Mouse (Mus musculus) limb, embryonic 10.5 days (tissue): ENCODE data around the gene Treml4. TPM values are rescaled to one million over a fixed set of nuclear protein-coding genes. Genes with fewer than 3 reads are reported as not detected.

ENCODE experiments used
- DNase-seq: peaks from one replicate; pipeline ENCODE4 v3.0.0-alpha.2; 2017; ENCODE audit warnings: low spot score
- H3K27ac ChIP-seq: fragments of 300-500 bp; sonication (generic); 2 replicates; pipeline ENCODE4 v1.5.1; 2016; ENCODE audit warnings: mild to moderate bottlenecking
- H3K27me3 ChIP-seq: fragments of 300-500 bp; sonication (generic); 2 replicates; pipeline ENCODE4 v1.6.1; 2016; ENCODE audit warnings: low read depth, mild to moderate bottlenecking; ENCODE audit not compliant: poor library complexity, severe bottlenecking
- H3K36me3 ChIP-seq: fragments of 300-500 bp; sonication (generic); 2 replicates; pipeline ENCODE4 v1.6.1; 2016; ENCODE audit warnings: mild to moderate bottlenecking, moderate library complexity
- H3K4me1 ChIP-seq: fragments of 300-500 bp; sonication (generic); 2 replicates; pipeline ENCODE4 v1.6.1; 2016
- H3K4me3 ChIP-seq: fragments of 300-500 bp; sonication (generic); 2 replicates; pipeline ENCODE4 v1.5.1; 2016; ENCODE audit warnings: mild to moderate bottlenecking, moderate library complexity
- H3K9me3 ChIP-seq: fragments of 300-500 bp; sonication (generic); replicated peaks from 2 replicates; pipeline ENCODE4 v1.6.1; 2016; ENCODE audit warnings: mild to moderate bottlenecking
- WGBS: fragments of 180-500 bp; shearing (Covaris S2); methylation state at CpG from one replicate; pipeline ENCODE4 v1.1.7; 2016; 5-methylcytosine and 5-hydroxymethylcytosine counted together
- polyA plus RNA-seq: library from polyadenylated mRNA; unstranded; fragments of >200 nt; fragmentation: Nextera tagmentation; extraction: Ambion mirVana; gene quantifications from 2 replicates; pipeline ENCODE4 v1.2.1, GENCODE M21; 2016

Gene Treml4
- 0.34 TPM in 1 of 2 replicates, not detected in the other for polyA plus RNA-seq

DNA sequence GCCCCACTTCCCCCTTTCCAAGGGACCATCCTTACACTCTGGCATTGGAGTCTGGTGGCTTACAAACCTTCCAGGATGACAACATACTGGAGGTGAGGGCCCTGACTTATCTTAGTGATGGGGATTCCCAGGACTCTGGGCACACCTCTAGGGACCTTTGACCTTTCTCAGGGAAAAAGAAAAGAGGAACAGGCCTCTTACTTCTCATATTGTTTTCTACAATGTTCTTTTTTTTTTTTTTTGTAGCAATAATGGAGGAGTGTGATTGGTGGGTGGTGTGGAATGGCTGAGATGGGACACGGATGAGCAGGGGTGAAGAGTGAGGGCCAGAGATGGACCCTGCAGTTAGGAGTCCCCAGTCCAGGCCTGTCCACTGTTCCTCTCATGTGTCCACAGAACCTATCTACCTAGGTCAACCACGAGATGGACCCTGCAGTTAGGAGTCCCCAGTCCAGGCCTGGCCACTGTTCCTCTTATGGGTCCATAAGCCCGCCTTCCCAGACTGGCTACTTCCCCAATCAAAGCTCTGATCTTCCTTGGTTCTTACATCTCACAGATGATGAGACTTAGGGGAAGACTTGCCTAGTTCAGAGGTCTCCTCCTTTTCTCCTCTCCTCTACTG, at the start of gene Treml4:
Treml4 (plus strand) TSS at position 555 of the 622 bp plus-strand sequence.
- DNase-seq, result no peak
- Histone ChIP-seq H3K4me3 (no peak within 1 kb of the TSS), H3K9me3 (no peaks in the 10 kb centered on the region; the same call in 1 of the 2 replicates), H3K27me3 (no peaks in the 10 kb centered on the region), H3K4me1 (peaks cover 15% of the 10 kb centered on the region), H3K27ac (no peak within 1 kb of the TSS), H3K36me3 (no peaks in the 10 kb centered on the region)
- 94% methylated on average over 3 of the region's 3 CpGs for WGBS

DNA sequence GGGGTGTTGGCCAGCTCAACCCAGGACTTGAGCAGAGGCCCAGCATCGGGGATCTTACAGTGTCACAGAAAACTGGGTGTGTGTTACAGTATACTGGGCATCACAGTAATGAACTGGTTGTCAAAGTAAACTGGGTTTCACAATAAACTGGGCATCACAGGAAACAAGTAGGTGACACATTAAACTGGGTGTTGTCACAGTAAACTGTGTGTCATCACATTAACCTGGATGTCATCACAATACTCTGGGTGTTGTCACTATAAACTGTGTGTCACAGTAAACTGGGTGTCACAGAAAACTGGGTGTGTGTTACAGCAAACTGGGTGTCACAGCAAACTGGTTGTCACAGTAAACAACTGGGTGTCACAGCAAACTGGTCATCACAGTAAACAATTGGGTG, 48.7 kb upstream of the Treml4 start:
- no peaks in the 10 kb centered on the region for H3K9me3 ChIP-seq
- H3K36me3 ChIP-seq, result no peaks in the 10 kb centered on the region
- no peak overlapping the region for H3K4me3 ChIP-seq
- H3K27me3 ChIP-seq, result no peaks in the 10 kb centered on the region
- DNase-seq, result no peak
- 94% methylated on average over 1 of the region's 1 CpGs for whole genome bisulfite sequencing
- H3K4me1 ChIP-seq, result no peaks in the 10 kb centered on the region
- H3K27ac ChIP-seq, result no peak overlapping the region

DNA sequence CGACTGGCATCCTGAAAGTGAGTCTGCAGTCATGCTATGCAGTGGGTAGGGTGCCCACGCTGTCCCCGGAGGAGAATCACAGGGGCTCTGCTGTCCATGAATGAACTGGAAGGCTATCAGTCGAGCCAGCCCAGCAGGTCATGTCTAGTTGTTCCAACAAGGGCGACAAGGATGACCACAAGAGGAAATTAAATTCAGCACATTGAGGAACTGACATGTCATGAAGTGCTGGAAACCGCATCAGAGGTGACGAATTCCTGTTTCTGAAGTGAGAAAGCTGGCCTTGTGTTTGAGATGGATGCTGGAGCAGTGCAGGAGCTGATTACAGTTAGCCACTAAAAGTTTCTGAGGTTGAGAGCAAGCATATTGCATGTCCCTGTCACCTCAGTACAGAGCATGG, 33.4 kb upstream of the Treml4 start:
- no peaks in the 10 kb centered on the region for H3K36me3 ChIP-seq
- no peak overlapping the region for H3K4me3 ChIP-seq
- DNase-seq, result no peak
- WGBS, result 87% methylated on average over 7 of the region's 7 CpGs
- H3K27ac ChIP-seq, result no peak overlapping the region
- no peaks in the 10 kb centered on the region for H3K9me3 ChIP-seq
- H3K4me1 ChIP-seq, result peaks cover 6% of the 10 kb centered on the region; the same call in 1 of the 2 replicates
- H3K27me3 ChIP-seq, result no peaks in the 10 kb centered on the region

DNA sequence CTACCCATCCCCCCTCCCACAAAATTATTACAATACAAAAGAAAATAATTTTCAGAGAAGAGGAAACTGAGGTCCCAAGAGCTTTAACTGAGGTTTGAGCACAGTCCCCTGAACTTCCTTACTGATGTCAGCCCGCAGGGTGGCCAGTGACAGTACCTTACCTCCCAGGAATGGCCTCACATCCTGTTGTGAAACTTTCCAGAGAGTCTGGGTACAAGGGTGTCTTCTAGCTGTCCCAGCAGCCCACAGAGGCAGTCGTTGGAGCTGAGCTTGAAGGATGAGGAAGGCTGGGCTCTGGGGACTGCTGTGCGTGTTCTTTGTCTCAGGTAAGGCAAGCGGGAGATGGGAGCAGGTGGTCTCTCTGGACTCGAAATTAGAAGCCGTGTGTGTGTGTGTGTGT, 31.6 kb upstream of the Treml4 start, which contains the start of gene Trem1:
Trem1 (plus strand) TSS at position 251 of the 400 bp plus-strand sequence.
- peaks cover 7% of the 10 kb centered on the region; the same call in 1 of the 2 replicates for H3K4me1 ChIP-seq
- WGBS, result 79% methylated on average over 6 of the region's 6 CpGs
- no peaks in the 10 kb centered on the region for H3K9me3 ChIP-seq
- DNase-seq, result no peak
- H3K36me3 ChIP-seq, result no peaks in the 10 kb centered on the region
- no peak within 1 kb of the TSS for H3K27ac ChIP-seq
- H3K4me3 ChIP-seq, result no peak within 1 kb of the TSS
- no peaks in the 10 kb centered on the region for H3K27me3 ChIP-seq

DNA sequence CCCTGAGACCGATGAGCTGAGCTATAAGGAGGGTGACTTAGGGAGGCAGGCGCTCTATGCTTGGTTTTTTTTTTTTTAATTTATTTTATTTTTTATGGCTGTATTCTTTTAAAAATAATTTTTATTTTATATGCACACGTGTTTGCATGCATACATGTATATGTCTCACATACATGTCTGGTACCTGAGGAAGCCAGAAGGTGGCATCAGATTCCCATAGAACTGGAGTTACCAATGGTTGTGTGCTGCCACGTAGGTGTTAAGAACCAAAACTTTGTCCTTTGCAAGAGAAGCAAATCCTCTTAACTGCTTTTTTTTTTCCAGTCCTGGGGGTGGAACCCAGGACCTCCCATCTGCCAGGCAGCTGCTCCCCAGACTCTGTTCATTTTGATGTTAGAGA, 30.3 kb upstream of the Treml4 start:
- Histone ChIP-seq H3K4me3 (no peak overlapping the region), H3K9me3 (no peaks in the 10 kb centered on the region), H3K4me1 (peaks cover 7% of the 10 kb centered on the region; the same call in 1 of the 2 replicates), H3K27me3 (no peaks in the 10 kb centered on the region), H3K27ac (no peak overlapping the region), H3K36me3 (no peaks in the 10 kb centered on the region)
- 92% methylated on average over 4 of the region's 4 CpGs for WGBS
- DNase-seq, result no peak

DNA sequence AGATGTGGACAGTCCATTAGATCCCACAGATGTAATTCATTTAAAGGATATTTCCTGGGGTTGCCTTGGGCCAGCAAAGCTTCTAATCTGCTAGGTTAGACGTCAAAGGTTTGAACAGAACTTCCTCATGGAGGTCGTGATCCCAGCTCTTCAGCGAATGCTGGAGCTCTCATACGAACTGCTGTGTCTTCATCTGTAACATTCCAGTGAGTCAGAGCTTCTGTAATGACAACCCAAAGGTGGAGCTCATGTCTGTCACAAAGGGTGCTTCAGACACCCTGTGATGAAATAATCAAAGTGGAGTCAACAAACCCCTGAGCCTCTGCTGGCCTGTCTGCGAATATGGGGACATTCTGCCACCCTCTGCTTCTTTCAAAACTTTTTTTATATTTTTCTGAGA, 29.5 kb upstream of the Treml4 start:
- WGBS, result 72% methylated on average over 5 of the region's 5 CpGs
- H3K9me3 ChIP-seq, result no peaks in the 10 kb centered on the region
- DNase-seq, result no peak
- no peaks in the 10 kb centered on the region for H3K36me3 ChIP-seq
- no peaks in the 10 kb centered on the region for H3K27me3 ChIP-seq
- H3K4me1 ChIP-seq, result peaks cover 7% of the 10 kb centered on the region; the same call in 1 of the 2 replicates
- H3K27ac ChIP-seq, result no peak overlapping the region
- H3K4me3 ChIP-seq, result no peak overlapping the region

DNA sequence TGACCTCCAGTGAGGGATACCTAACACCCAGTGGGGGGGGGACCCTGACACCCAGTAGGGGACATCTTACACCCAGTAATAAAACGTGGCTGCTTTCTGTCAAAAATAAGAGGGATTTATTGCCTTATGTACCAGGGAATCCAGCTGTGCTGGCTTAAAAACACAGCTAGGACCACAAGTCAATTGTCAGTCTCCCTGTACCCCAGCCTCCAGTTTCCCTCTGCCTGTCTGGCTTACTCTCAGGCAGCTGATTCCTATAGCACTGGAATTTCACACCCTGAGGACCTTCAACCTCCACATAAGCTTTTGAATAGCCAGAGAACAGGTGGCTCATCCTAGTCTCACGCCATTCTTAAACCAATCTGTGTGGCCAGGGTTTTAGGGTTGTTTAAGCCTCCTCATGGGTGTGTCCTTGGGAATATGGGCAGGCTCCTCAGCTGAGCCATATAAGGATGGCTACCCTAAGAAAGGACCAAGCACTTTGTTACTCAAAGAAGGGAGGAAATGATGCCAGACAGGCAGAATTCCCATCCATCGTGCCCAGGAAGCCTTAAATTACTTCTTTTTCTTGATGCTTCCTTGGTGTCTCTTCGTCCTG, 28.2 kb upstream of the Treml4 start:
- H3K27me3 ChIP-seq, result no peaks in the 10 kb centered on the region
- H3K27ac ChIP-seq, result no peak overlapping the region
- H3K36me3 ChIP-seq, result no peaks in the 10 kb centered on the region
- no peak overlapping the region for H3K4me3 ChIP-seq
- WGBS, result 44% methylated on average over 4 of the region's 4 CpGs
- H3K9me3 ChIP-seq, result no peaks in the 10 kb centered on the region
- no peak for DNase-seq
- H3K4me1 ChIP-seq, result peaks cover 7% of the 10 kb centered on the region; the same call in 1 of the 2 replicates

DNA sequence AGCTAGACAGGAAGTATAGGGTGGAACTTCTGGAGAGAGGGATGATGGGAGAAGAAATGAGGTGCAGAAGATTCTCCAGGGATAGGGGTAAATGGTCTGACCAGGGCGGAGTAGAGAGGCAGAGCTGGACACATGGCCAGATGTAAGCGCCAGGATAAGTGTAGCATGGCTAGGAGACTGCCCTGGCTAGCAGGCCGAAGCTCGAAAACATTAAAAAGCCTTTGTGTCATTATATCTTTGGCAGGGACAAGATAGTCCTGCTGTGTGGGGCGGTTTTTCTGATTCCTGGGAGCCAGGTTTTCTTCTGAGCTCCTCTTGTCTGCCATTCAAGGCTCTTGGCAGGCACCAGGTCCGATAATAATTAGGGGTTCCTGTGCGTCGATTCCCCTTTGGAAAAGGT, 26.5 kb upstream of the Treml4 start:
- Histone ChIP-seq H3K4me1 (peaks cover 4% of the 10 kb centered on the region; the same call in 1 of the 2 replicates), H3K27ac (no peak overlapping the region), H3K27me3 (no peaks in the 10 kb centered on the region), H3K4me3 (no peak overlapping the region), H3K36me3 (no peaks in the 10 kb centered on the region), H3K9me3 (no peaks in the 10 kb centered on the region)
- DNase-seq, result no peak
- WGBS, result 95% methylated on average over 8 of the region's 8 CpGs

DNA sequence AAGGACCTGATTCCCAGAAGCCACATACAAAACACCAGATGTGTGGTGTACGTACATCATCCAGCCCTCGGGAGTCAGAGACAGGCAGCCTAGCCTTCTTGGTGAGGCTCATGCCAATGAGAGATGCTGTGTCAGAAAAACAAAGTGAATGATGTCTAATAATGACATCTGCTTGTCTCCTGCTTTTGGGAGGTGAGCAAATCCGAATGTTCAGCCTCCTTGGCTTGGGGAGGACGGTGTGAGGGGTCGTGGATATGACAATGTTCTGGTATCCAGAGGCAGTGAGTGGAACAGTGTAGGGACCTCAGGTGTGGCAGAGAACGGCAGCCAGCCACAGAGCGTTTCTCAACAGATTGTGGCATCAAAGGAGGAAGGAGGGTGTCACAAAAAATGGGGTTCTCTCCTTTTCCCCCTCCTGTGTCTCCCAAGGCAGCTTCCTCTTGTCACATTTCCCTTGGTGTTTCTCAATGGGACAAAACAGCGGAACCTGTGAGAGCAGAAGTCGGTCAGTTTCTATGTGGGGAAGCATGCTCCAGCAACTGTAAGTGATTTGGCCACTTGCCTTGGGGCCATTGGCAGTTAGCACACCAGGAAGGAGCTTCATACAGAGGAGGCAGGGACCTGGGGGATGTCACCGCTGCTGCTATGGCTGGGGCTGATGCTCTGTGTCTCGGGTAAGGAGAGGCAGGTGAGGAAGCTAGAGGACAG, 16.7 kb upstream of the Treml4 start, which contains the start of gene Trem3:
Trem3 (plus strand) TSS at position 557 of the 708 bp plus-strand sequence.
- H3K27me3 ChIP-seq, result no peaks in the 10 kb centered on the region
- no peaks in the 10 kb centered on the region for H3K4me1 ChIP-seq
- no peaks in the 10 kb centered on the region for H3K36me3 ChIP-seq
- WGBS, result 82% methylated on average over 11 of the region's 11 CpGs
- no peak for DNase-seq
- no peak within 1 kb of the TSS for H3K27ac ChIP-seq
- H3K4me3 ChIP-seq, result no peak within 1 kb of the TSS
- H3K9me3 ChIP-seq, result no peaks in the 10 kb centered on the region

DNA sequence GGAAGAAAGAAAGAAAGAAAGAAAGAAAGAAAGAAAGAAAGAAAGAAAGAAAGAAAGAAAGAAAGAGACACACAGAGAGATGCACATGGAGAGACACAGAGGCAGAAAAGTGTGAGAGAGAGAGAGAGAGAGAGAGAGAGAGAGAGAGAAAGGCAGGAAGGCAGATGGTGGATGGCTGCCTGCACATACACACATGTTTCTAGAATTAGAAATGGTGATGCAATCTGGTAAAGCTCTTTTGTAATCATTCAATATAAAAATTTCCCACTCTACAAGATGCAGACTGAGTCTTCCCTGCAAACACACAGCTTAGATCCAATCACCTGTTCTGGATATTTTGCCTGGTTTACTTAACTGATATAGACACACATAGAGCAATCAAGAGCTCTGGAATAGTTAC, 15.1 kb upstream of the Treml4 start:
- 0 out of 2 replicates have a peak, but pooled peaks cover 4% of the 10 kb centered on the region for H3K27me3 ChIP-seq
- no peak overlapping the region for H3K4me3 ChIP-seq
- H3K36me3 ChIP-seq, result no peaks in the 10 kb centered on the region
- H3K4me1 ChIP-seq, result no peaks in the 10 kb centered on the region
- DNase-seq, result no peak
- no peaks in the 10 kb centered on the region for H3K9me3 ChIP-seq
- no peak overlapping the region for H3K27ac ChIP-seq

DNA sequence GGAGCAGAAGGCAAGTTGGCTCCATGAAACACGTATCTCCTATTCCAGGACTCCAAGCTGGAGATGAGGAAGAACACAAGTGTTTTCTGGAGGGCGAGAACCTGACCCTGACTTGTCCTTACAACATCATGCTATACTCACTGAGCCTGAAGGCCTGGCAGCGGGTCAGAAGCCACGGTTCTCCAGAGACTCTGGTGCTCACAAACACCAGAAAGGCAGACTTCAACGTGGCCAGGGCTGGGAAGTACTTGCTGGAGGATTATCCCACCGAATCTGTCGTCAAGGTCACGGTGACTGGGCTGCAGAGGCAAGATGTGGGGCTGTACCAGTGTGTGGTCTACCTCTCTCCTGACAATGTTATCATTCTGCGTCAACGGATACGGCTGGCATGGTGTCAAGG, 14.6 kb upstream of the Treml4 start:
- Histone ChIP-seq H3K27ac (no peak overlapping the region), H3K27me3 (0 out of 2 replicates have a peak, but pooled peaks cover 4% of the 10 kb centered on the region), H3K36me3 (no peaks in the 10 kb centered on the region), H3K9me3 (no peaks in the 10 kb centered on the region), H3K4me3 (no peak overlapping the region), H3K4me1 (no peaks in the 10 kb centered on the region)
- 84% methylated on average over 11 of the region's 11 CpGs for WGBS
- no peak for DNase-seq

DNA sequence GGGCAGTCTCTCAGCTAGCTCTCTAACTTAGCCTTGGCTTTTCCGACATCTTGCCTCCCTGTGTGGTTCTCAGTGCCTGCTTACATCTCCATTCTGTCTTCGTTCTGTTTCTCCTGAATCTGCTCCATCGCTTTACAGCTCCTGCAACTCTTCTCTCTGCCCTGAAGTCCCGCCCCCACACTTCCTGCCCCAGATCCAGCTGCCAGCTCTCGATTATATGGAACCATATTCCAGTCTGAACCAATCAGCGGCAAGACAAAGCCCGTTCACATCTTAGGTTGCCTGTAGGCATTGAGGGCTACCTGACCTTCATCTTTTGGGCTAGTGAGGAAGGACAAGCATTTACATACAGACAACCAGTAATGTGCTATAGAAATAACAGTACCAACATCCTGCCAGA, 13.5 kb upstream of the Treml4 start:
- DNase-seq, result no peak
- Histone ChIP-seq H3K27ac (no peak overlapping the region), H3K27me3 (0 out of 2 replicates have a peak, but pooled peaks cover 4% of the 10 kb centered on the region), H3K4me3 (no peak overlapping the region), H3K9me3 (no peaks in the 10 kb centered on the region), H3K4me1 (no peaks in the 10 kb centered on the region), H3K36me3 (no peaks in the 10 kb centered on the region)
- 88% methylated on average over 7 of the region's 7 CpGs for WGBS

DNA sequence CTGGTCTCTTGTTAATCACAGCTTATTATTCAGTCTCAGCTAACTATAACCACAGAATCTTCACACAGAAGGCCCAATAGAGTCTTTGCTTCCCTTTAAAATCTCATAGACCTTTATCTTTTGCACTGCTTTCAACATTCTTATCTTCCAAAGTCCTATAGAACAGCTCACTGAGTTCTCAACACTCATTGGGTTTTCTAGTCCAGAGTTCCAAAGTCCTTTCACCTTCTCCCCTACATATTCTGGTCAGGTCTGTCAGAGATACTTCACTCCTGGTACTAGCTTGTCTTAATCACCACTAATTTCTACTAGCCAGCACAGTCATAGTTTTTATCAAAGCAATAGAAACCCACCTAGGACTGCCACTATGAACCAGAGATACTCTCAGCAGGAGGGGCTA, 7.5 kb upstream of the Treml4 start:
- Histone ChIP-seq H3K27ac (no peak overlapping the region), H3K4me3 (no peak overlapping the region), H3K36me3 (no peaks in the 10 kb centered on the region), H3K27me3 (0 out of 2 replicates have a peak, but pooled peaks cover 4% of the 10 kb centered on the region), H3K4me1 (no peaks in the 10 kb centered on the region), H3K9me3 (no peaks in the 10 kb centered on the region; the same call in 1 of the 2 replicates)
- no peak for DNase-seq
